Mouse (Mus musculus) heart, embryonic 12.5 days (tissue): ENCODE results near the gene Meltf. TPM values are rescaled to one million over a fixed set of nuclear protein-coding genes. Genes with fewer than 3 reads are reported as not detected.

Source experiments
- ATAC-seq: fragments of 200-750 bp; cut with Nextera tagmentation; 2 replicates; pipeline ENCODE4 v1.8.0; 2017; ENCODE audit warnings: moderate TSS enrichment, moderate library complexity; ENCODE audit not compliant: insufficient number of reproducible peaks, low FRiP score
- H3K27ac ChIP-seq: fragments of 300-500 bp; sonication (generic); 2 replicates; pipeline ENCODE4 v1.5.1; 2016; ENCODE audit warnings: mild to moderate bottlenecking, moderate library complexity; ENCODE audit not compliant: poor library complexity, severe bottlenecking
- H3K27me3 ChIP-seq: fragments of 300-500 bp; sonication (generic); replicated peaks from 2 replicates; pipeline ENCODE4 v1.6.1; 2016; ENCODE audit warnings: mild to moderate bottlenecking, moderate library complexity
- H3K36me3 ChIP-seq: fragments of 300-500 bp; sonication (generic); 2 replicates; pipeline ENCODE4 v1.6.1; 2016; ENCODE audit warnings: mild to moderate bottlenecking, moderate library complexity
- H3K4me1 ChIP-seq: fragments of 300-500 bp; sonication (generic); replicated peaks from 2 replicates; pipeline ENCODE4 v1.6.1; 2016; ENCODE audit warnings: mild to moderate bottlenecking
- H3K4me2 ChIP-seq: fragments of 300-500 bp; sonication (generic); 2 replicates; pipeline ENCODE4 v1.6.1; 2016; ENCODE audit warnings: mild to moderate bottlenecking, moderate library complexity
- H3K4me3 ChIP-seq: fragments of 300-500 bp; sonication (generic); 2 replicates; pipeline ENCODE4 v1.5.1; 2016; ENCODE audit warnings: mild to moderate bottlenecking
- H3K9ac ChIP-seq: fragments of 300-500 bp; sonication (generic); 2 replicates; pipeline ENCODE4 v1.6.1; 2016; ENCODE audit warnings: mild to moderate bottlenecking, moderate library complexity
- H3K9me3 ChIP-seq: fragments of 300-500 bp; sonication (generic); replicated peaks from 2 replicates; pipeline ENCODE4 v1.6.1; 2016; ENCODE audit warnings: mild to moderate bottlenecking, moderate library complexity
- WGBS: fragments of 180-500 bp; shearing (Covaris S2); methylation state at CpG from one replicate; pipeline ENCODE4 v1.1.7; 2016; 5-methylcytosine and 5-hydroxymethylcytosine counted together
- polyA plus RNA-seq: library from polyadenylated mRNA; unstranded; fragments of >200 nt; fragmentation: Nextera tagmentation; extraction: Ambion mirVana; gene quantifications from 2 replicates; pipeline ENCODE4 v1.2.1, GENCODE M21; 2016

Meltf gene
- polyA plus RNA-seq, 1 experiment from 2014 or later: 0.15 TPM

DNA sequence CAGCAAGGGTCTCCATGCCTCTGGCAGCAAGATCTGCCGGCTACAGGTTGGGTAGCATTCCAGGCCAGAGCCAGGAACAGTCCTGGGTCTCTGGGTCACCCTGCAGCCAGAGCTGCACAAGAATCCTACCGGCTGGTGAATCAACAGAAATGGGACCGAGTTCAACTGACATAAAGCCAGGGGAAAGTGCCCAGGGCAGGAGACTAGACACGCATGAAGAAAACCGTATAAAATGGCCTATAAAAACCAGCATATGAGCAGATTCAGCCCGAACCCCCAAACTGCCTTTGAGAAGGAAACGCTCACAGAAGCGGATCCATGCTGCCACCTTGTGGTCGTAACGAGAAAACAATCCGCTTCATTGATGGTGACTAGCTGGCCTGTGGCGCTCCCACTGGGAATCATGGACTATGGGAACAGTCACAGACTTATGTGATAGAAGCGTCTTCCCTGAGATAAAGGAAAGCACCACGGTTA, 39.7 kb downstream of the Meltf start:
- Histone ChIP-seq H3K4me3 (peak overlapping the region; percentile 24; the same call in 1 of the 2 replicates), H3K9me3 (no peaks in the 10 kb centered on the region; the same call in 1 of the 2 replicates), H3K4me1 (no peaks in the 10 kb centered on the region; the same call in 1 of the 2 replicates), H3K9ac (peak overlapping the region; percentile 53), H3K36me3 (no peaks in the 10 kb centered on the region), H3K4me2 (peak overlapping the region; percentile 62), H3K27me3 (peaks cover 13% of the 10 kb centered on the region; the same call in 1 of the 2 replicates), H3K27ac (no peak overlapping the region)
- ATAC-seq: no peak
- 4% methylated on average over 14 of the region's 14 CpGs for WGBS

- H3K4me2 ChIP-seq: no peak overlapping the region
- H3K4me3 ChIP-seq: no peak overlapping the region
- no peak overlapping the region for H3K27ac ChIP-seq
- H3K36me3 ChIP-seq: no peaks in the 10 kb centered on the region
- 78% methylated on average over 6 of the region's 6 CpGs for WGBS
- H3K27me3 ChIP-seq: 0 out of 2 replicates have a peak, but pooled peaks cover 3% of the 10 kb centered on the region
- no peaks in the 10 kb centered on the region; the same call in 1 of the 2 replicates for H3K9me3 ChIP-seq
- ATAC-seq: no peak
- H3K4me1 ChIP-seq: peaks cover 8% of the 10 kb centered on the region; the same call in 1 of the 2 replicates
- H3K9ac ChIP-seq: no peak overlapping the region
Measured at GRCm38 (mm10) chr16:31924368-31924767, 45.8 kb downstream of the Meltf start.

- 83% methylated on average over 6 of the region's 6 CpGs for WGBS
- peaks cover 8% of the 10 kb centered on the region; the same call in 1 of the 2 replicates for H3K4me1 ChIP-seq
Measured at GRCm38 (mm10) chr16:31926091-31926490, 47.5 kb downstream of the Meltf start.

DNA sequence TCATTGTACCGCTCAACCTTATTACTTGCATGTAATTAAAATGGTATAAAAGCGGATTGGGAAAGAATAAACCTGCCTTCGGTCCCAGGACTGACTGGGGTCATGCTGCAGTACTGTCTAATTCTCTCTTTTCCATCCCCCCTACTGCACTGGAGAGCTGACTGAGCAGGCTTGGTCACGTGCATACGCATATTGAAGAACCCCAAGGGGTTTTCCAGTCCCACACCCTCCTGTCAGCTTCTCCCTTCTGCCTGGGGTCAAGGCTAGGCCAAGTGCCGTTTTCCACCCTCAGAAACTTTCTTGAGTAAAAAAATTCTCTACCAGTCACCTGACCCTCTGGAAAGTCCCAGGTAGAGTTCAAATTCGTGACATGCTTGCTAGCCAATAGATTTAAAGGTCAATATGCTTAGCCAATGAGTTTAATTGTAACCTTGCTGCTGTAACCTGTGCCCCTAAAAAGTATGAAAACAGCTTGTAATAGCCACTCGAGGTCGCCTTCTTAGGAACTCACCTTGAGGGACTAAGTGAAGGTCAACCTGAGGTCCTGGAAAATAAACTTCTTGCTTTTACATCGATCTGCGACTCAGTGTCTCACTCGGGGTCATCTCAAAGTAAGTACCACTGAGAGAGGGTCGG, 48.1 kb downstream of the Meltf start:
- Histone ChIP-seq H3K4me3 (no peak overlapping the region), H3K27ac (no peak overlapping the region), H3K36me3 (no peaks in the 10 kb centered on the region), H3K4me1 (peaks cover 8% of the 10 kb centered on the region; the same call in 1 of the 2 replicates), H3K4me2 (no peak overlapping the region), H3K9me3 (no peaks in the 10 kb centered on the region; the same call in 1 of the 2 replicates), H3K27me3 (peaks cover 20% of the 10 kb centered on the region), H3K9ac (no peak overlapping the region)
- no peak for ATAC-seq
- WGBS: 80% methylated on average over 13 of the region's 13 CpGs

More at GRCm38 (mm10) chr16:31926091-31926490, 47.5 kb downstream of the Meltf start:
- Histone ChIP-seq H3K9ac (no peak overlapping the region), H3K4me3 (no peak overlapping the region), H3K9me3 (no peaks in the 10 kb centered on the region; the same call in 1 of the 2 replicates), H3K27ac (no peak overlapping the region), H3K36me3 (no peaks in the 10 kb centered on the region), H3K4me2 (no peak overlapping the region), H3K27me3 (peaks cover 14% of the 10 kb centered on the region)
- ATAC-seq: no peak

- Histone ChIP-seq H3K9me3 (no peaks in the 10 kb centered on the region; the same call in 1 of the 2 replicates), H3K36me3 (no peaks in the 10 kb centered on the region), H3K9ac (no peak overlapping the region), H3K27ac (no peak overlapping the region), H3K4me1 (peaks cover 8% of the 10 kb centered on the region), H3K4me3 (no peak overlapping the region), H3K27me3 (peaks cover 20% of the 10 kb centered on the region), H3K4me2 (no peak overlapping the region)
- WGBS: 75% methylated on average over 5 of the region's 5 CpGs
- ATAC-seq: no peak
Measured at GRCm38 (mm10) chr16:31927412-31927811, 48.8 kb downstream of the Meltf start.

DNA sequence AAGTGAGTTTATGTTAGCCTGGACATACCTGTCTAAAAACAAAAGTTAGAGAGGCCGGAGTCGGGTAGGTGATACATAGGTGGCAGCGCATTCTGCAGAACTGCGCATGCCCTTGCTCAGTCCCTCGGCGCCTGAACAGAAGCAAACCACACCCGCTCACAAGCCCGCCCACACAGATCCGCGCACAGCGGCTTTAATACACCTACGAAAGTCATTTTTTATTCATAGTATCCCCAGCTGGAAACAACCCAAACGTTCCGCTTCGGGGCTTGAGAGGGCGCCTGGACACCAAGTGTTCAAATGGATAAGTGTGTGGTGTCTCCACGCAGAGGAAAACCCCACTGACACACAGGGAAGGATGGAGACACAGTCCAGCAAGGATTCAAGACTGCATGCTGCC, 52.7 kb downstream of the Meltf start:
- 0 out of 2 replicates have a peak overlapping the region, but pooled peaks have one; percentile 10 for H3K9ac ChIP-seq
- H3K36me3 ChIP-seq: no peaks in the 10 kb centered on the region
- H3K4me2 ChIP-seq: peak overlapping the region; percentile 37; the same call in 1 of the 2 replicates
- 56% methylated on average over 17 of the region's 17 CpGs for WGBS
- no peak overlapping the region for H3K4me3 ChIP-seq
- H3K9me3 ChIP-seq: no peaks in the 10 kb centered on the region
- no peak overlapping the region for H3K27ac ChIP-seq
- ATAC-seq: no peak
- H3K27me3 ChIP-seq: peaks cover 49% of the 10 kb centered on the region
- H3K4me1 ChIP-seq: peaks cover 28% of the 10 kb centered on the region

DNA sequence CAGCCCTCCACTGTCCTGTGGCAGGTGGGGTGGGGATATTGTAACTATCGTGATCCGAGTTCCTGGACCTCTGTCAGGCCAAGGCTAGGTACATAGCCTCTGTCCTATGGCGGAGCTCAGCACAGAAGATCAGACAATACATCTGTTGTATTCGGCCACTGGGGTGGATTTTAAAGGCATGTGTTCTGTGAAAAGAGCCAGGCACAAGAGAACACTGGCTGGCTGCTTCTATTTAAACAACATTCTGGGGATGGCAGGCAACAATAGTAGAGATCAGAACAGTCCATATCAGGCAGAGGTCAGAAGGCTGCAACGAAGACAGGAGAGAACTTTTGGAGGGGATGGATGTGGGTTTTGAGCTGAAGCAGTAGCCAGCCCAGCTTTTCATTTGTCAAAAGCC, 53.6 kb downstream of the Meltf start:
- Histone ChIP-seq H3K36me3 (no peaks in the 10 kb centered on the region), H3K4me2 (no peak overlapping the region), H3K4me3 (no peak overlapping the region), H3K27ac (no peak overlapping the region), H3K27me3 (peaks cover 55% of the 10 kb centered on the region), H3K9ac (no peak overlapping the region), H3K9me3 (no peaks in the 10 kb centered on the region; the same call in 1 of the 2 replicates), H3K4me1 (peaks cover 28% of the 10 kb centered on the region)
- 53% methylated on average over 5 of the region's 5 CpGs for WGBS
- no peak for ATAC-seq

DNA sequence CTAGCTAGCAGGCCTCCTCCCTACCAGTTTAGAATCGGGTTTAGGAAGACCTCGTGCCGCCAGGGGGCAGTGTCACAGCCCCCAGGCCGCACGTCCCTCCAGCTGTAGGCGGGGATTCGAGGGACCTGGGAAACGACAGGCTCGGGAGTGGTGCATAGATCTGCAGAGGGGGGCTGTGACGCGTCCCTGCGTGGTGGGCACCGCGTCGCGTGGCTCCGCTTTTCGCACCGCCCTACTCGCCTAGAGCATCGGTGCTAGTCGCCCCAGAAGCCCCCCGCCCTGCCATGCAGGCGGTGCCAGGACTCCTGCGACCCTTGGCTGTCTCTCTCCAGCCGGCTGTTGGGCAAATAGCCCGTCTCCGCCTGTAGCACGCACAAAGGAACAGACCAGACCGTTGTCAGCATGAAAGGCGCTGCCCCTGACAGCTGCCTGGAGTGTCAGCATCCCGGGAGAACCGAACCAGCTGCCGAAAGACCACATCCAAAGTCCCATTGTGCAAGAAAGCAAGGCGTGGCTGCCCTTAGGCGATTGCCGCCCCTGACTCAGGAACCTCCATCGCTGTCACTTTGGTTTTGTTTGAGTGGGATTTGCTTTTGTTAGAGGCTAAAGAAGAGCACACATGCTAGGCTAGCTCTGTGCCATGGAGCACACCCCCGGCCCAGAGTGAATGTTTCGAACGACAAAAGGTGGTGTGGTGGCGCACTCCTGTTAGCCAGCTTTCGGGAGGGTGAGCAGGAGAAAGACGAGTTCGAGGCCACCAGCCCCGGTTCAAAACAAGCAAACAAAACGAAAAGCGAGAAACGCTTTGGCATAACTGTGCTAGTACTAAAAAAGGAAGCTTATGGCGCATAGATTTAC, 54.5 kb downstream of the Meltf start:
- peaks cover 52% of the 10 kb centered on the region for H3K27me3 ChIP-seq

DNA sequence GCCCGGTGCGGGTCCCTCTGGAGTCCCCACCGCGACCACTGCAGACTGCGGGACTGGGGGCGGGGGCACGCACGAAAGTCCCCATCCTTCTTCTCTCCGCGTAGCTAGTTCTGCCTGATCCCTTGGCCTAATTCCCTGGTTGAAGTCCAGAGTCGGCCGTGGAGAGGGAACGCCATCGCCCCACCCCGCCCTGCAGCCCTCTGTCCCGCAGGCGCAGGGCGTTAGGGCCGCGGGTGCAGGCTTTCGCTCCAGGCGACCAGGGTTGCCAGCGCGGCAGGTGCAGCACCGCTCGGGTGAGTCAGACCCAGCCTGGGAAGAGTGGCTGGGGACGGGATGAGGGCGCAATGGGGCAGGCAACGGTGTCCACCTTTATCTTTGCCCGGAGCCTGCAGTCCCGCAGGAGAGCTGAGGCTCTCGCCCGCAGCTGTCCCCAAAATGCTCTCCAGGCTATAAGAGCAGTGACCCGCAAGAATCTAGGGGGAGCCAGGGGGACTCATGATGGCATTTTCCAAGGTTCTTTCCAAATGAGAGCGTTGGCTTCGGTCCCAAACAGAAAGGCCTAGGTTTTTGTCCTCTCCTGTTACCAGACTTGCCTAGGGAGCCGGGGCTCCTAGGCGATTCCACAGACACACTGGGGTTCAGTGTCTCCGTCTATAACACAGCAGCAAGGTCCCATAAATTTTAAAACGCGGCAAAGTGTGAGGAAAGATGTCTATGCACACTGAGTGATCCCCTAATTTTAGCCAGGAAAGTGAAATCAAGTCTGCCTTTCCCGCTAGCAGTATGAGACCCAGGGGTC, 55.3 kb downstream of the Meltf start, which contains the start of gene Pigz:
Gene Pigz (plus strand): TSS at position 101 of the 799 bp plus-strand sequence.
- WGBS: 7% methylated on average over 42 of the region's 42 CpGs
- peaks cover 52% of the 10 kb centered on the region for H3K27me3 ChIP-seq
- H3K27ac ChIP-seq: no peak within 1 kb of the TSS
- H3K36me3 ChIP-seq: no peaks in the 10 kb centered on the region
- H3K9me3 ChIP-seq: no peaks in the 10 kb centered on the region; the same call in 1 of the 2 replicates
- peak within 1 kb of the TSS; percentile 66 for H3K9ac ChIP-seq
- ATAC-seq: no peak
- H3K4me1 ChIP-seq: peaks cover 28% of the 10 kb centered on the region
- H3K4me2 ChIP-seq: peak within 1 kb of the TSS; percentile 91
- peak within 1 kb of the TSS; percentile 55 for H3K4me3 ChIP-seq

More for the DNA sequence above, 54.5 kb downstream of the Meltf start:
- H3K9ac ChIP-seq: peak overlapping the region; percentile 66
- 2% methylated on average over 50 of the region's 50 CpGs for WGBS
- peak overlapping the region; percentile 91 for H3K4me2 ChIP-seq
- peaks cover 28% of the 10 kb centered on the region for H3K4me1 ChIP-seq
- H3K4me3 ChIP-seq: peak overlapping the region; percentile 55
- H3K27ac ChIP-seq: no peak overlapping the region
- H3K36me3 ChIP-seq: no peaks in the 10 kb centered on the region
- ATAC-seq: peak; percentile 83
- H3K9me3 ChIP-seq: no peaks in the 10 kb centered on the region; the same call in 1 of the 2 replicates

DNA sequence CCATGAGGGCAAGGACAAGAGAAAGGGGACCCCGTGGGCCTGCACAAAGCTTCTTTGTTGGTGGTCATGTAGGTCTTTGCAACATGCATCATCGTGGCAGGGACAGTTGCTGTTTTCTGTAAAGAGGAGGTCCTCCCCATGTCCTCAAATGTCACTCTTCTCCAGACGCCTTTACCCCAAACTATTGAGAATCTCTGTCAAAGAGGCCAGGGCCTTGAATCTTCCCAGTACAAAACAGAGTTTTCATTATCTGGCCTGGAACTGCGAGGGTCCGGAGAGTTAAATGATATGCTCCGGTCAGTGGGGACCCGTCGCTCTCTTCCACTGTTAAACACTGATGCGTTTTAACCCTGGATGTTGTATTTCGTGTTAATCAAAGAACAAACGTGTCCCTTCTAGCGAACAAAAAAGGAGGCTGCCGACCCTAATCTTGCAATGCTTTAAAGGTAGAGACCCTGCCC, 56.0 kb downstream of the Meltf start:
- Histone ChIP-seq H3K4me1 (peaks cover 28% of the 10 kb centered on the region), H3K27ac (no peak overlapping the region), H3K4me2 (peak overlapping the region; percentile 91), H3K9ac (peak overlapping the region; percentile 62; the same call in 1 of the 2 replicates), H3K9me3 (no peaks in the 10 kb centered on the region; the same call in 1 of the 2 replicates), H3K27me3 (peaks cover 52% of the 10 kb centered on the region), H3K36me3 (no peaks in the 10 kb centered on the region), H3K4me3 (peak overlapping the region; percentile 55)
- no peak for ATAC-seq
- 28% methylated on average over 13 of the region's 13 CpGs for WGBS
